Mouse (Mus musculus) T-helper 2 cell (primary cell): ENCODE data around the gene Mst1.

ENCODE experiments used
- in situ Hi-C: fragments of 300-600 bp; cut with MboI, MseI; formaldehyde crosslinking; loops from one replicate; pipeline ENCODE4 v1.15.1; 2025; ENCODE audit warnings: high pct_unique_total_duplicates

Gene Mst1

DNA sequence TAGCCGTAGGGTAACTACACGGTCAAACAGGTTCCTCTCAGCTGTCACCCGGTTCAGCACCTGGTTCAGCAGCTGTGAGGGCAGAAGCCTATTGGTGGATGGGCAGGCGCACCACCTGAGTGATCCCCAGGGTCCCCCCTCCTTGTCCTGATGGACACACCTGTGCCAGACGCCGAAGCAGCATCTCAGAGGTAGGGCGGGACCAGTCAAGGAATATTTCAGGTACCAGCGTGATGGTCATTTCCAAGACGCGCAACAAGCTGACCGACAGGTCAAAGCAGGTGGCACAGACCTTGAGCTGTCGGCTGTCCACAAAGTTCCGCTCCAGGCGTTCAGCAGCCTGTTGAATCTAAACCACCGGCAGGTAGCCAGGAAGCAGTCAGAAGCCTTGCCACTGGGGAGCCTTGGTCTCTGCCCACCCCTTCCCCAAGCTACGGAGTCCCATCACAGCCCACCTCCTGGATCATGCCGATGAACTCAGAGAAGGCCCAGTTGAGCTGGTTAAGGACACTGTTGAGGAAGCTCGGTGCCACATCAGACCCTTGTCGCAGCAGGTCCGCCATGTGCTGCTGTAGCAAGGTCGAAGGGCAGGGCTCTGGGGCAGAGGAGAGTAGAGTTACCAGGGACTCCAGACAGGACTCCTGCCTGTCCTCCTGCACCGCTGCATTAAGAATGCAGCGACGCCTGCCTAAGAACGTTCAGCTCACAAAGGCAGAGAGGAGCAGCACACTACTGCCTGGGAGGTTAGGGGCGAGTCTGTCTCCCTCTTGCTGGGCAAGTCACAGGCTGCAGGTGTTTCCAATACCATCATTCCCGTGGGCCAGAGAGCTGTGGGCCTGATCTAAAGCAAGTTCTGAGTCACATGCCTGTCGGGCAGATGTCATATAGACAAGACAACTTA is 23.6 kb upstream of the Mst1 start:
- in situ Hi-C loops: loop anchor here (5.0 kb wide), 1 partner anchor 89 kb away; no protein-coding TSS in a partner anchor

DNA sequence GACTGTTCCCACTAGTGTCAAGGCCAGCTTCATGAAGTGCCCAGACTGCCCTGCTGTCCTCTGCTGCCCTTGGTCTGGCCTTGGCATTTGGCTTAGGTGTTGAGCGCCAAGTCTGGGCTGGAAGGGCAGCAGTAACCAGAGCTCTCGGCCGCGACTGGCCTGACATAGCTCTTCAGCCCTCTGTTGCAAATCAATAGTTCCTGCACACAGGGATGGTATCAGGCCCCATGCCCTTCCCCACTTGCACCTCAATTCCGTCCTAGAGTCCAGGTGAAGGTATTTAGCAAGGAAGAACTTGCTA is 23.0 kb upstream of the Mst1 start:
- in situ Hi-C loops: loop anchor here (5.0 kb wide), 1 partner anchor 90 kb away; no protein-coding TSS in a partner anchor

DNA sequence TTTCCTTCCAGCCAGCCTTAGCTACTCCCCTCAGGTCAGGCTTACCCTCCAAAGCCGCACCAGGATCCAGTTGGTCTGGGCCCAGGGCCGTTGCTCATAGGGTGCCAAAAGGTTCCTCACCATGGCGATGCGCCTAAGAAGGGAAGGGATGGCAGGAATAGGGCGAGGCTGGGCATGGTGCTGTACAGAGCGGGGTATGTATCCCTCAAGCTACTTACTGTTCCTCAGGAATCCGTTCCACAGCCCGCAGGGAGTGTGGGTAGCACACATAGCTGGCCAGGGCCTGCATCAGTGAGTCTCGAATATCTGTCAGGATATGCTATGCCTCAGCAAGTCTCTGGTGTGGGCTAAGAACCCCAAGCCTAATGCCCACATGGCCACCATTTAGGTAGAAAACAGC is 21.9 kb upstream of the Mst1 start:
- in situ Hi-C loops: loop anchor here (5.0 kb wide), 1 partner anchor 91 kb away; no protein-coding TSS in a partner anchor

DNA sequence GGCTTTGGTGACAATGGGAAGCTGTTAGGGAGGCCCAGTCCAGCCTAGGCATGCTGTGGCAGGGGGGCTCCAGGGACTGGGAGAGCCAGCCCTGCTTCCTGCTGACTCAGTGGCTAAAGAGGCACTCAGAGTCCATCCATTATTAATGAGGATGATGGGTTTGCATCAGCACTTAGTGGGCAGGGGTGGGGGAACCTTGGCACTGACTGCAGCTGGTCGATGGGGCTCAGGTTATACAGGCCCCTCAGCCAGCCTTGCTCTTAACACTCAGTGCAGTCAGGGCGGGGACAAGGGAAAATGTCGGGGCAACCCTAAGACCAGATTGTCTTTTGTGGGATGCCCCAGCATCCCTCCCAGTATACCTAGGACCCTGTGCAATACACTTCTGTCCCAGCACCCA is 18.1 kb upstream of the Mst1 start:
- in situ Hi-C loops: no loop called here

GRCm38 (mm10) chr9:108063361-108063760 is 16.9 kb upstream of the Mst1 start:
- in situ Hi-C loops: no loop called here

DNA sequence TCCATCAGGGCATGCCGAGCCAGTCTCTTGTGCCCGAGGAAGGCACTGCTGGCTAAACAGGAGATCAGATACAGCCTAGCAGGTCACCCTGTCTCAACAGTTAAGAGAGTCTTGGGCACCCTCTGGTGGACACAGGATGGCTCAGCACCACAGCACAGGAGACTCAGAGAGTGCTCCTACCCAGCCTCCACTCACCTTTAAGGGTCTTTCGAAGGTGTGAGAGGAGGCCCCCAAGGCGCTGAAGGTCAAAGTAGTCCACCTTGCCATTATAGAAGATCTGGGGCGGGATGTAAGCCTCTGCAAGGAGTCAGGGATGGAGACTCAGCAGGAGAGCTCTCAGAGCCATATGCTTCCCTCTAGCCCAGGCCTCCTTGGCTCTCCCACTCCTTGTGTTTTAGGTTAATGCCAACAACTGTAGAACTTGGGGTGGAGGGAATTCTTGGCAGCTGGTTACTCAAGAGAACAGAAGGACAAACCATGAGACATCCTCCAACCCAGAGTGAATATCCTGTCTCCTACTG is 14.7 kb upstream of the Mst1 start:
- in situ Hi-C loops: no loop called here

- in situ Hi-C loops: no loop called here
Observed at GRCm38 (mm10) chr9:108067199-108067598, 13.0 kb upstream of the Mst1 start.

GRCm38 (mm10) chr9:108067900-108068299 is 12.3 kb upstream of the Mst1 start:
- in situ Hi-C loops: no loop called here

- in situ Hi-C loops: no loop called here
Observed at GRCm38 (mm10) chr9:108069007-108069406, 11.2 kb upstream of the Mst1 start.

DNA sequence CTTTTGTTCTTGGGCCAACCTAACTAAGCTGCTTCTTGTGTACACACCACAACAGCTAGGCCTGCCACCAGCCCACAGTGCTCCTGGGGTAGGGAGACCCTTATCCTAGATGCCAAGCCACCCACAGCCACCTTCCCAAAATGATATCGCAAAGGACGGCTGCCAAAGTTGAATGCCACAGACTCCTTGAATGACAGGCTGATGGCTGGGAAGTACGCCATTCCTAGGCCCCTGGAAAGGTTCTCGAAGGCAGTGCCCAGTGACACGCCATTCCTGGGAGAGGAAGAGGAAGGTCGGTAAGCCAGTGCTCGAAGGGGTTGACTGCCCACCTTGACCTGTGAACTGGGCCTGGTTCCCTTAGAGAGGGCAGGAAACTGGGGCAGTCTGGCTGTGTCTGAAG is 10.7 kb upstream of the Mst1 start:
- in situ Hi-C loops: no loop called here

- in situ Hi-C loops: no loop called here
Observed at GRCm38 (mm10) chr9:108071801-108072200, 8.4 kb upstream of the Mst1 start.

- in situ Hi-C loops: no loop called here
Observed at GRCm38 (mm10) chr9:108072481-108072924, 7.7 kb upstream of the Mst1 start.

- in situ Hi-C loops: no loop called here
Observed at GRCm38 (mm10) chr9:108073141-108073930, 6.9 kb upstream of the Mst1 start.

DNA sequence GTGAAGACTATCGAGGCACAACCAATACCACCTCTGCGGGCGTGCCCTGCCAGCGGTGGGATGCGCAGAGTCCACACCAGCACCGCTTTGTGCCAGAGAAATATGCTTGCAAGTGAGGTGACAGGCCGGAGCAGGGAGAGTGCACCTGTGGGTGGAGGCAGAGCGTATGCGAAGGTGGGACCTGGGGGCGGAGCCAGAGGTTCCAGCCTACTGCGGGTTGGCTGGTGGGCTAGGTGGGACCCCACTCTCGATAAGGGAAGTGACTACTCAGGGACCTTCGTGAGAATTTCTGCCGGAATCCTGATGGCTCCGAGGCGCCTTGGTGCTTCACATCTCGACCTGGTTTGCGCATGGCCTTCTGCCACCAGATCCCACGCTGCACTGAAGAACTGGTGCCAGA is 2.3 kb downstream of the Mst1 start:
- in situ Hi-C loops: loop anchor here (5.0 kb wide), 2 partner anchors 40 to 120 kb away; no protein-coding TSS in a partner anchor

- in situ Hi-C loops: loop anchor here (5.0 kb wide), 2 partner anchors 39 to 119 kb away; no protein-coding TSS in a partner anchor
Observed at GRCm38 (mm10) chr9:108082988-108083431, 2.8 kb downstream of the Mst1 start, which contains the start of gene Rnf123. Rnf123 (minus strand) TSS chr9:108083346.

GRCm38 (mm10) chr9:108083561-108083960 is 3.3 kb downstream of the Mst1 start:
- in situ Hi-C loops: loop anchor here (5.0 kb wide), 2 partner anchors 39 to 119 kb away; no protein-coding TSS in a partner anchor

GRCm38 (mm10) chr9:108085261-108085660 is 5.0 kb downstream of the Mst1 start:
- in situ Hi-C loops: no loop called here

DNA sequence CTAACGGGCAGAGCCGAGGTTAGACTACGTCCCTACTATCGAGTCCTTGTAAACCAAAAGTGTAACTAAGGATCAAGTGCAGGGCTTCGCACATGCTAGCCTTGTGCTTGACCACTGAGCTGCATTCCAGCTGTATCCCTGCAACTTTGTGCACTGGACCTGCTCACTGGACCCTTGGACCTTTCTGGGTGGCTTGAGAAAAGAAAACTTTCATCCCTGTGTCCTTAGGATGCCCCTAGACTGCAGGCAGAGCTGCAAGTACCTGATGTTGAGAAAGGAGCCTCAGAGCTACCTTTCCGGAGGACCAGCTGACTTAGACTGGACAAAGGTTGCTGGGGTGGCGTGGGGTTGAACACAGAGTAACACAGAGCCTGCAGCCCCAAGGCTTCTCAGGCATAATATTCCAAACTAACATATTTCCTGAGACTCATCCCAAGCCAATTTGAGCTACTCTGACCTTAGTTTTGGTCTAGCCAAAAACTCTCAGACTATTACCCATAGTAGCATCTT is 10.4 kb downstream of the Mst1 start:
- in situ Hi-C loops: no loop called here

- in situ Hi-C loops: no loop called here
Observed at GRCm38 (mm10) chr9:108093586-108093985, 13.3 kb downstream of the Mst1 start.

- in situ Hi-C loops: no loop called here
Observed at GRCm38 (mm10) chr9:108094184-108094941, 14.1 kb downstream of the Mst1 start, which contains the start of gene Apeh. Apeh (minus strand) TSS chr9:108094606.

- in situ Hi-C loops: no loop called here
Observed at GRCm38 (mm10) chr9:108094998-108095411, 14.8 kb downstream of the Mst1 start.
